Mouse (Mus musculus): ENCODE data around the gene Bsph1. TPM values are rescaled to one million over a fixed set of nuclear protein-coding genes. Genes with fewer than 3 reads are reported as not detected.
"Not testable (repeated sequence)": the region's sequence is repeated elsewhere in the genome, so short reads cannot be mapped to it uniquely, and the experiment has no call there.

The Bsph1 gene
- polyA plus RNA-seq (2012; ENCODE audit: insufficient read depth, insufficient read length, missing spikeins): not detected in 2 replicates

DNA sequence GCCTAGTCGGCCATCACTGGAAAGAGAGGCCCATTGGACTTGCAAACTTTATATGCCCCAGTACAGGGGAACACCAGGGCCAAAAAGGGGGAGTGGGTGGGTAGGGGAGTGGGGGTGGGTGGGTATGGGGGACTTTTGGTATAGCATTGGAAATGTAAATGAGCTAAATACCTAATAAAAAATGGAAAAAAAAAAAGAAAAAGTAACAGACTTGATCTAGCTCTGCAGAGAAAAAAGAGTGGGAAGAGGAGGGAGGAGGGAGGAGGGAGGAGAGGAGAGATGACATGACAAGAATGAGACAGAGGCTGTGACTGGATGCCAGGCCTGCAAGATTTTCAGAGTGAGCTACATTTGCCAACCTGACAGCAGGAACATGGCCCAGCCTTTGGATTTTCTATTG, at the start of gene Bsph1:
Gene Bsph1 (plus strand): TSS at position 301 of the 400 bp plus-strand sequence.
- H3K4me3 ChIP-seq (ENCODE audit: insufficient read depth, low read depth, low read length); H3K4me1 ChIP-seq (ENCODE audit: control insufficient read depth, insufficient read depth, insufficient read length, low read length); H3K27ac ChIP-seq (replicated peaks; ENCODE audit: low read depth, low read length): not testable (repeated sequence)

DNA sequence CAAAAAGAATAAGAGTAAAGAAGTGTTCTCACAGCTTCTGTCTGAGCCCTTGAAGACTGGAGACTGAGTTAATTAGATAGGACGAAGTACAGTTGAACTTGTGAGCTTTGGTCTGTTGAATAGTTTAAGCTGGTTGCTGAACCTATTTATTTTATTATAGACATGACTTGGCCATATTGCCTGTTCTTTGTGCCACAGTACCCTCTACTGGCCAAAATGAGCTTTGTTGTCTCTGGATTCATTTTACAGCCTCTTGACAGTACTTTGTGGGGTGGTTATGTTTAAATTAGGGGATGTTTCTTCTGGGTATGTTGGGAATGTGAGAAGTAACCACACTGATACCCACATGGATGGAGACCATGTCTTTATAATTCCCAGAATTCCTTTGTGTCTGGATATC, 60.9 kb downstream of the Bsph1 start:
- Histone ChIP-seq H3K4me3 (ENCODE audit: insufficient read depth, low read depth, low read length) (no peak overlapping the region), H3K27ac (replicated peaks; ENCODE audit: low read depth, low read length) (no peak overlapping the region), H3K4me1 (ENCODE audit: control insufficient read depth, insufficient read depth, insufficient read length, low read length) (no peaks in the 10 kb centered on the region)

Other genes starting within 250 kb of the Bsph1 start
- not detected in 2 replicates for gene Vmn1r89, start 237.8 kb upstream of the Bsph1 start, polyA plus RNA-seq (2012; ENCODE audit: insufficient read depth, insufficient read length, missing spikeins)
- gene Lig1, start 173.6 kb upstream of the Bsph1 start, polyA plus RNA-seq (2012; ENCODE audit: insufficient read depth, insufficient read length, missing spikeins): 3.7 and 3.9 TPM in 2 replicates
- 5.0 and 6.5 TPM in 2 replicates for gene Zswim9, start 172.1 kb upstream of the Bsph1 start, polyA plus RNA-seq (2012; ENCODE audit: insufficient read depth, insufficient read length, missing spikeins)
- gene Pla2g4c, start 126.2 kb upstream of the Bsph1 start, polyA plus RNA-seq (2012; ENCODE audit: insufficient read depth, insufficient read length, missing spikeins): not detected in 2 replicates
- not detected in 2 replicates for gene Cabp5, start 52.7 kb upstream of the Bsph1 start, polyA plus RNA-seq (2012; ENCODE audit: insufficient read depth, insufficient read length, missing spikeins)
- gene Bsph2, start 120.2 kb downstream of the Bsph1 start, polyA plus RNA-seq (2012; ENCODE audit: insufficient read depth, insufficient read length, missing spikeins): not detected in 2 replicates
- not detected in 2 replicates for gene Sult2a5, start 173.1 kb downstream of the Bsph1 start, polyA plus RNA-seq (2012; ENCODE audit: insufficient read depth, insufficient read length, missing spikeins)

All from brown adipose tissue, adult 24 weeks (tissue).